Mouse (Mus musculus) erythroid progenitor cell, adult 5-6 weeks (primary cell): ENCODE results near the gene Rbpj. TPM values are rescaled to one million over a fixed set of nuclear protein-coding genes. Genes with fewer than 3 reads are reported as not detected.

ENCODE experiments used
- ATAC-seq: replicated peaks from 2 replicates; pipeline ENCODE4 v1.8.0; 2016; ENCODE audit warnings: moderate number of reproducible peaks, mild to moderate bottlenecking, moderate TSS enrichment, inconsistent platforms; ENCODE audit not compliant: poor library complexity, low FRiP score, severe bottlenecking
- total RNA-seq, 2 experiments: library from RNA; stranded (forward) in 1 of 2; stranded (reverse) in 1 of 2; fragments of 150-400 nt in 1 of 2; fragments of 186-747, 209-891 nt in 1 of 2; gene quantifications; 2 replicates each; pipeline versions ENCODE4 v1.2.3 to v1.2.4; 2015 to 2017; ENCODE audit warnings: low replicate concordance in 2 of 2

Gene Rbpj
- total RNA-seq, 2 experiments from 2014 or later, result 25.9 to 28.5 TPM

- ATAC-seq, result no peak
Measured at GRCm38 (mm10) chr5:53692100-53692499, 226.1 kb downstream of the Rbpj start.

DNA sequence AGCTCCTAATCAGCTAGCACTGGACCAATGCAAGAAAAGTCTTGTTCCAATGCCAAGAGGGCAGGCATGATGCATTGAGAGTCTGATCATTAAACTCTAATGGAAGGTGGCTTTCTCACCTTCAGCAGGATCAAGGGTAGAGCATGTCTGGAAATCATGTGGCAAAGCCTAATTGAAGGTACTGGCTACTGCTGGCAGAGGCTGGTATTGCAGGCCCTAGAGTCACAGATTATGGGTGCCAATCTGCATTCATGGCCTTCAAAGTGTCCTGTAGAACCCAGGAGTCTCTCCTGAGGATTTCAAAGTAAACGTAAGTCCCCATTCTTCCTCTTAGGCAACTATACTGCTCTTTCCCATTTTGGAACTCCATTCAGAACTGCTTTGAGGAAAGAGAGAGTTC is 226.7 kb downstream of the Rbpj start:
- no peak for ATAC-seq

DNA sequence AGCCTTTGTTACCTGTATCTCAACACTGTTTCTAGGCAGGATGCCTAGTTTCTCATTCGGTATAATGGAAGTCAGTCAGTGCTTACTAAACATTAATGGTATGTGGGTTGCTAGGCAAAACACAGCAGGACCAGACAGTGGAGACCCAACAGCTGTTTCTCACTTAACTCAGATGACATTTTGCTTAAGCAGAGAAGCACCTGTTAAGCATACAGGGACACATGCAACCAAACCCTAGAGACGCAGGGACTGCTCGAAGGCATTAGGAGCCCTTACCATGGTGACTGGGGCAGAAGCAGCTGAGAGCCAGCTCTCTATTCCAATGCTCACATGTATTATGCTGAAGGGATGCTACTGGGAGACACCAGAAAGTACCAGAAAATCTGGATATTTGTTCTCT is 230.7 kb downstream of the Rbpj start:
- no peak for ATAC-seq

DNA sequence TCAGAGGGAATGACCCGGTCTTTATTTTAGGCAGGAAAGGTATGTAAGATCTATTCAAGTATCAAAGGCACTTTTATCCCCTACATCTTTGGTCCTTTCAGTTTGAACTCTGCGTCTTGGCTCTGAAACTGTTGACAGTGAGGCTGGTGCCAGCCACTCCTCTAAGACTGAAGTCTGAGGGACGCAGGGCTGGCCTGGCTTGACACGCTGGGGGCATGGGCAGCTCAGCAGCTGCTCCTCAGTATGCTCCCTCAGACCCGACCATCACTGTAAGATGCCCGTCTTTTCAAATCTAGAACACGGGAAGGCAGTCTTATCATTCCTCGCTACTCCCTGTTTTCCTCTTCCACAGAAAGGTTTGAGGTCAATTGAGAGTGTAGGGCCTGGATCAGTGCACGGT is 231.8 kb downstream of the Rbpj start:
- no peak for ATAC-seq

DNA sequence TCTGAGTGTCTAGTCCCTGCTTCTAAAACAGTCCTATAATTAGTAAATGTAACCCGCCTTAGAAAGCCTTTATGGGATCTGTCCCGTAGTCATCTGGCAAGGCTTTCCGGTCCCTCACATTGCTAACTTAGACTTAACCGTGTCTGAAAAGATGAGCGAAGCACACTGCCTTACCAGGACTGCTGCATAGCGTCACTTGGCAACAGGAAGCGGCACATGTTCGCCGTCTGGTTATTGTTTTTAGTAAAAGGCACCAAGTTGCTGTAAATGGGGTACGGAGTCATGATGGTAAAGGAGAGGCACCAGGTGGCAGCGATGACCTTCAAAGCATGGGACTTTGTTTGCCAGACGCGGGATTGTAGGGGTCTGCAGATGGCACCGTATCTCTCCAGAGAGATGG is 236.7 kb downstream of the Rbpj start:
- no peak for ATAC-seq

Other genes starting within 250 kb of the Rbpj start
- 1.3 and 28.8 TPM in 2 replicates for gene Smim20, start 199.1 kb upstream of the Rbpj start, total RNA-seq (2015; ENCODE audit: low replicate concordance)
- gene Smim20, start 199.1 kb upstream of the Rbpj start, total RNA-seq (2017; ENCODE audit: low replicate concordance), result 12.8 and 16.4 TPM in 2 replicates
- not detected in 2 replicates for gene Cckar, start 241.6 kb downstream of the Rbpj start, total RNA-seq (2015; ENCODE audit: low replicate concordance)
- gene Cckar, start 241.6 kb downstream of the Rbpj start, total RNA-seq (2017; ENCODE audit: low replicate concordance), result not detected in 2 replicates